Mouse (Mus musculus) kidney, adult 2 months (tissue): ENCODE data around the gene Cpped1. TPM values are rescaled to one million over a fixed set of nuclear protein-coding genes. Genes with fewer than 3 reads are reported as not detected.

Source experiments
- DNase-seq: peaks from one replicate; pipeline ENCODE4 v3.0.0; 2021
- H3K27ac ChIP-seq: fragments of 200-500 bp; 2 replicates; pipeline ENCODE4 v1.5.1; 2012; ENCODE audit warnings: low read depth, low read length, control low read depth, inconsistent platforms; ENCODE audit not compliant: insufficient read depth
- H3K27me3 ChIP-seq: fragments of 200-500 bp; replicated peaks from 2 replicates; pipeline ENCODE4 v1.6.1; 2012; ENCODE audit warnings: mild to moderate bottlenecking, moderate library complexity, low read length, inconsistent platforms; ENCODE audit not compliant: control insufficient read depth, insufficient read depth
- H3K36me3 ChIP-seq: fragments of 200-500 bp; 2 replicates; pipeline ENCODE4 v1.6.1; 2012; ENCODE audit warnings: mild to moderate bottlenecking, moderate library complexity, low read length, inconsistent platforms; ENCODE audit not compliant: control insufficient read depth, insufficient read depth
- H3K4me1 ChIP-seq: fragments of 200-500 bp; 2 replicates; pipeline ENCODE4 v1.6.1; 2011; ENCODE audit warnings: low read length; ENCODE audit not compliant: control insufficient read depth, insufficient read depth
- H3K4me3 ChIP-seq: fragments of 200-500 bp; 2 replicates; pipeline ENCODE4 v1.5.1; 2011; ENCODE audit warnings: mild to moderate bottlenecking, low read depth, low read length, control low read depth; ENCODE audit not compliant: insufficient read depth
- CTCF ChIP-seq: fragments of 200-500 bp; conservative IDR thresholded peaks from 2 replicates; pipeline ENCODE4 v1.5.1; 2011; ENCODE audit warnings: low read depth, mild to moderate bottlenecking, control low read depth, low read length, moderate library complexity, mixed read lengths; ENCODE audit not compliant: insufficient read depth, insufficient read length
- POLR2A ChIP-seq: fragments of 200-500 bp; IDR thresholded peaks from one replicate; pipeline ENCODE4 v1.6.1; 2011; ENCODE audit warnings: low read depth, low read length, control low read depth
- WGBS: fragments of 180-500 bp; shearing (Covaris S2); methylation state at CpG from one replicate; pipeline ENCODE4 v1.1.7; 2018; 5-methylcytosine and 5-hydroxymethylcytosine counted together
- polyA plus RNA-seq: library from polyadenylated mRNA; depleted of rRNA; stranded (reverse); fragments of >200 nt; gene quantifications from 2 replicates; pipeline ENCODE4 v1.2.3, GENCODE M21; 2012

The Cpped1 gene
- polyA plus RNA-seq, 1 experiment, result 39.9 TPM

GRCm38 (mm10) chr16:11848990-11849658, 60.1 kb downstream of the Cpped1 start:
- TF ChIP-seq POLR2A (no peak), CTCF (no peak)
- peaks cover 3% of the 10 kb centered on the region; the same call in 1 of the 2 replicates for H3K36me3 ChIP-seq
- WGBS, result 58% methylated on average over 5 of the region's 5 CpGs
- no peaks in the 10 kb centered on the region for H3K27me3 ChIP-seq
- no peak overlapping the region for H3K27ac ChIP-seq
- H3K4me1 ChIP-seq, result no peaks in the 10 kb centered on the region
- no peak for DNase-seq
- no peak overlapping the region for H3K4me3 ChIP-seq

- peaks cover 3% of the 10 kb centered on the region; the same call in 1 of the 2 replicates for H3K36me3 ChIP-seq
- H3K4me3 ChIP-seq, result no peak overlapping the region
- H3K27me3 ChIP-seq, result no peaks in the 10 kb centered on the region
- H3K4me1 ChIP-seq, result no peaks in the 10 kb centered on the region
- TF ChIP-seq CTCF (no peak), POLR2A (no peak)
- no peak overlapping the region for H3K27ac ChIP-seq
- DNase-seq, result no peak
- WGBS, result 97% methylated on average over 5 of the region's 5 CpGs
Measured at GRCm38 (mm10) chr16:11845309-11845708, 63.9 kb downstream of the Cpped1 start.

GRCm38 (mm10) chr16:11843441-11843840, 65.8 kb downstream of the Cpped1 start:
- no peak overlapping the region for H3K27ac ChIP-seq
- no peak for DNase-seq
- TF ChIP-seq POLR2A (no peak), CTCF (no peak)
- H3K4me1 ChIP-seq, result no peaks in the 10 kb centered on the region
- no peak overlapping the region for H3K4me3 ChIP-seq
- H3K27me3 ChIP-seq, result no peaks in the 10 kb centered on the region
- no peaks in the 10 kb centered on the region for H3K36me3 ChIP-seq
- 98% methylated on average over 2 of the region's 2 CpGs for WGBS

- Histone ChIP-seq H3K27me3 (no peaks in the 10 kb centered on the region), H3K27ac (no peak overlapping the region), H3K36me3 (no peaks in the 10 kb centered on the region; the same call in 1 of the 2 replicates), H3K4me3 (no peak overlapping the region), H3K4me1 (no peaks in the 10 kb centered on the region)
- DNase-seq, result no peak
- no peak for TF ChIP-seq POLR2A
- TF ChIP-seq CTCF, result no peak
- 80% methylated on average over 1 of the region's 1 CpGs for WGBS
Measured at GRCm38 (mm10) chr16:11833474-11833873, 75.8 kb downstream of the Cpped1 start.

GRCm38 (mm10) chr16:11828816-11829215, 80.4 kb downstream of the Cpped1 start:
- H3K36me3 ChIP-seq, result no peaks in the 10 kb centered on the region
- WGBS, result 94% methylated on average over 1 of the region's 1 CpGs

GRCm38 (mm10) chr16:11824833-11825232, 84.4 kb downstream of the Cpped1 start:
- H3K4me1 ChIP-seq, result peaks cover 6% of the 10 kb centered on the region; the same call in 1 of the 2 replicates
- H3K4me3 ChIP-seq, result no peak overlapping the region
- TF ChIP-seq POLR2A (no peak), CTCF (no peak)
- no peak overlapping the region for H3K27ac ChIP-seq
- no peak for DNase-seq
- no peaks in the 10 kb centered on the region for H3K36me3 ChIP-seq
- no peaks in the 10 kb centered on the region for H3K27me3 ChIP-seq
- 70% methylated on average over 7 of the region's 7 CpGs for WGBS

More at GRCm38 (mm10) chr16:11828816-11829215, 80.4 kb downstream of the Cpped1 start:
- no peak overlapping the region for H3K4me3 ChIP-seq
- peaks cover 4% of the 10 kb centered on the region; the same call in 1 of the 2 replicates for H3K4me1 ChIP-seq
- DNase-seq, result no peak
- H3K27ac ChIP-seq, result no peak overlapping the region
- no peaks in the 10 kb centered on the region for H3K27me3 ChIP-seq
- TF ChIP-seq POLR2A, result no peak
- TF ChIP-seq CTCF, result no peak

- TF ChIP-seq POLR2A (no peak), CTCF (no peak)
- Histone ChIP-seq H3K4me3 (no peak overlapping the region), H3K4me1 (peaks cover 6% of the 10 kb centered on the region; the same call in 1 of the 2 replicates), H3K27ac (no peak overlapping the region), H3K36me3 (no peaks in the 10 kb centered on the region), H3K27me3 (no peaks in the 10 kb centered on the region)
- 32% methylated on average over 8 of the region's 8 CpGs for WGBS
- peak; percentile 51 for DNase-seq
Measured at GRCm38 (mm10) chr16:11824385-11824784, 84.9 kb downstream of the Cpped1 start.

- no peak overlapping the region for H3K4me3 ChIP-seq
- WGBS, result 85% methylated on average over 7 of the region's 7 CpGs
- no peak overlapping the region for H3K27ac ChIP-seq
- no peaks in the 10 kb centered on the region for H3K36me3 ChIP-seq
- TF ChIP-seq POLR2A (no peak), CTCF (no peak)
- H3K27me3 ChIP-seq, result no peaks in the 10 kb centered on the region
- H3K4me1 ChIP-seq, result peaks cover 6% of the 10 kb centered on the region; the same call in 1 of the 2 replicates
- no peak for DNase-seq
Measured at GRCm38 (mm10) chr16:11820791-11821190, 88.5 kb downstream of the Cpped1 start.
